Mouse (Mus musculus): ENCODE data around the gene Cfap221. TPM values are rescaled to one million over a fixed set of nuclear protein-coding genes. Genes with fewer than 3 reads are reported as not detected.

Gene Cfap221
- polyA plus RNA-seq, 1 experiment from 2014 or later: not detected

DNA sequence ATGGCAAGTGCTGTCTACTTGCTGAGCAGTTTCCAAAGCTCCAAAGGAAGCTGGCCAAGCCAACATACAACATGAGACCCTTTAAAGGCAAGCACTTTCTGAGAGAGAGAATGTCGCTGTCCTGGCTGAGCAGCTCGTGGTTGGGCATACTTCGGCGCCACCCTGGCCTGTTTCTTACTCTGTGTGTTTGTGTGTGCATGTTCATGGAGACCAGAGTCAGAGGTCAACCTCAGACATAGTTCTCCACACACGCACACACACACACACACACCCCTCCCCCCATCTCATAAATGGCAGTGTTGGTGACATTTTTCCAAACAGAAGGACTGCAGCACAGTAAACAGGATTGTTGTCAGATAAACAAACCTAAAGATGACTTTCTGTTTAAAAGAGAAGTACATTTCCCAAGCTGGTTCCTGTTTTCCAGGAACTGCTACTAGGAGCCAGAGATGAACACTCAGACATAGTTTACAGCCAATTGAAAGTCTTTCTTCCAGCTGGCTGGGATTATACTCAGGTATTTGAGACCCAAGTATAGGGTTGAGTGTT, 80.1 kb downstream of the Cfap221 start:
- peaks cover 11% of the 10 kb centered on the region for H3K4me1 ChIP-seq
- WGBS: 91% methylated on average over 5 of the region's 5 CpGs
- no peaks in the 10 kb centered on the region for H3K27me3 ChIP-seq (replicated peaks; ENCODE audit: low read depth, poor library complexity, severe bottlenecking)
- no peak for DNase-seq (ENCODE audit: low spot score)
- H3K36me3 ChIP-seq (replicated peaks): no peaks in the 10 kb centered on the region
- no peak overlapping the region for H3K27ac ChIP-seq (replicated peaks)
- H3K4me3 ChIP-seq: no peak overlapping the region
- no peaks in the 10 kb centered on the region for H3K9me3 ChIP-seq

DNA sequence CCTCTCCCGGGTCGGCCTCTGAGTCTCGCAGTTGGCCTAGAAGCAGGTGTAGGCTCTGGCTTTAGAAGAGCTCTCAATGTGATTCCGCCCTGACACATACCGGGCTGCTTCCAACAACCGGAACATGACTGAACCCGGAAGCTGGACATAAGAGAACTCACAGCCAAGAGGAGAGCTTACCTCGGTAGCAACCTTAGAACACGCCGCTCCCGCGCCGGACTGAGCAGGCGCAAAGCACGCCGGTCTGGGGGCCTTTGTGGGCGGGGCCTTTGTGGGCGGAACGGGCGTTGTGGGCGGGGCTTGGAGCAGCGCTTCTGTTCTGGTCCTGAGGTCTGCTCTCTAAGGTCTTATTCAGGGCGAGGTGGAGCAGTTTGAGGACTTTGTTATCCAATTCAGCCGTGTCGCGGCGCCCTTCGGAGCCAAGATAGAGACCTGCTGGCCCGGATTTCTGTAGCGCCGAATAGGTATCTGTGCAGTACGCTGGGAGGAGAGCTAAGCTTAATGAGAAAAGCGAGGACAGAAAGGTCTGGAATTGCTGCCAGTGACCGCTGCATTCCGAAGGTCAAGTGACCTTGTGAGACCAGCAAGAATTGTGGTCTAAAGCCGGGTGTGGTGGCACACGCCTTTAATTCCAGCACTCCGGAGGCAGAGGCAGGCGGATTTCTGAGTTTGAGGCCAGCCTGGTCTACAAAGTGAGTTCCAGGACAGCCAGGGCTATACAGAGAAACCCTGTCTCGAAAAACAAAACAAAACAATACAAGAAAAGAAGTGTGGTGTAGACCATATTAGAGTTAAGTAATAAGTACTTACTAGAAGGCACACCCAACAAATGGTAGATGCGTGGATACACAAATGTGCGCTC, 83.8 kb downstream of the Cfap221 start, which contains the start of gene Tmem177:
Gene Tmem177 (minus strand): TSS at position 256 of the 862 bp plus-strand sequence.
- whole genome bisulfite sequencing: 12% methylated on average over 42 of the region's 42 CpGs
- no peaks in the 10 kb centered on the region for H3K27me3 ChIP-seq (replicated peaks; ENCODE audit: low read depth, poor library complexity, severe bottlenecking)
- no peaks in the 10 kb centered on the region for H3K9me3 ChIP-seq
- H3K27ac ChIP-seq (replicated peaks): peak within 1 kb of the TSS; percentile 82
- peak within 1 kb of the TSS; percentile 67 for H3K4me3 ChIP-seq
- H3K4me1 ChIP-seq: peaks cover 12% of the 10 kb centered on the region
- H3K36me3 ChIP-seq (replicated peaks): peaks cover 26% of the 10 kb centered on the region
- peak; percentile 97 for DNase-seq (ENCODE audit: low spot score)

DNA sequence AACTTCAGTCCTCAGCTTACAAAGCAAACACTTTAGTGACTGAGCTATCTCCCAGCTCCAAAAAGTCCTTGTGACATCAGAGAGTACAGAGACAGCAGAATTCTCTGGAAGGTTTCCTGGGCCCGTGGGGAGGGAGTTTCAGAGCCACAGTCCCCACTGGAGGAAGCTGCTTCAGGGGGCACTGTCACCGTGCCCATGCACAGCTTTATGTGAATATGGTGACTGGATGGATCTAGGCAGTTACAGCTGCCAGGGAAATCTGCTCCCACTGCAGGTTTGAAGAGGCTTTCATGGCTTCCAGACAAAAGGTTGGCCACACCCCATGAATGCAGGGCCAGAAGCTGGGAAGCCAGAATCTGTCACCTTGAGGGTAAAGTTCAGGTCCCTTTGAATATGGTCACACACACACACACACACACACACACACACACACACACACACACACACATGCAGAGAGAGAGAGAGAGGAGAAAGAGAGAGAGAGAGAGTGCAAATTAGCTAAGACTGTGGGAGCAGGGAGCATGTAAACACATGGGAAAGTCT, 89.8 kb downstream of the Cfap221 start:
- peaks cover 26% of the 10 kb centered on the region for H3K36me3 ChIP-seq (replicated peaks)
- H3K9me3 ChIP-seq: no peaks in the 10 kb centered on the region
- DNase-seq (ENCODE audit: low spot score): no peak
- H3K27me3 ChIP-seq (replicated peaks; ENCODE audit: low read depth, poor library complexity, severe bottlenecking): no peaks in the 10 kb centered on the region
- H3K4me1 ChIP-seq: peaks cover 21% of the 10 kb centered on the region
- no peak overlapping the region for H3K4me3 ChIP-seq
- H3K27ac ChIP-seq (replicated peaks): no peak overlapping the region
- 84% methylated on average over 2 of the region's 2 CpGs for WGBS

DNA sequence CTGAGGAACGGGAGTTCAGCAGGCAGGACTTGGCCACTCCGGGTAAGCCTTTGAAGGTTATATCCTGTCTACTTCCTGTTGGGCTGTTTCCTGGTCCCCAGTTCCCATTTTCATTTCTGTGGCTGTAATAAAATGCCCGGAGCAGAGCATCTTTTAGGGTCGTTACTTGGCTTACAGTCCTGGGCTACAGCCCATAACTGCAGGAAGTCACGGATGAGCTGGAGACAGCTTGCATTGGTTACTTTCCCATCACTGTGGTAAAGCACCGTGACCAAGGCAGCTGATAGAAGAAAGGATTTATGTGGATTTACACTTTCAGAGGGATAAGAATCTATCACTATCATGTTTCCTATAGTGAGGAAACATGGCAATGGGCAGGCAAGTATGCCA, 93.8 kb downstream of the Cfap221 start:
- WGBS: 59% methylated on average over 6 of the region's 6 CpGs
- Histone ChIP-seq H3K4me1 (peaks cover 29% of the 10 kb centered on the region), H3K27ac (replicated peaks) (peak overlapping the region; percentile 16; the same call in 1 of the 2 replicates), H3K4me3 (no peak overlapping the region), H3K36me3 (replicated peaks) (no peaks in the 10 kb centered on the region; the same call in none of the 2 replicates), H3K9me3 (no peaks in the 10 kb centered on the region), H3K27me3 (replicated peaks; ENCODE audit: low read depth, poor library complexity, severe bottlenecking) (no peaks in the 10 kb centered on the region)
- no peak for DNase-seq (ENCODE audit: low spot score)

DNA sequence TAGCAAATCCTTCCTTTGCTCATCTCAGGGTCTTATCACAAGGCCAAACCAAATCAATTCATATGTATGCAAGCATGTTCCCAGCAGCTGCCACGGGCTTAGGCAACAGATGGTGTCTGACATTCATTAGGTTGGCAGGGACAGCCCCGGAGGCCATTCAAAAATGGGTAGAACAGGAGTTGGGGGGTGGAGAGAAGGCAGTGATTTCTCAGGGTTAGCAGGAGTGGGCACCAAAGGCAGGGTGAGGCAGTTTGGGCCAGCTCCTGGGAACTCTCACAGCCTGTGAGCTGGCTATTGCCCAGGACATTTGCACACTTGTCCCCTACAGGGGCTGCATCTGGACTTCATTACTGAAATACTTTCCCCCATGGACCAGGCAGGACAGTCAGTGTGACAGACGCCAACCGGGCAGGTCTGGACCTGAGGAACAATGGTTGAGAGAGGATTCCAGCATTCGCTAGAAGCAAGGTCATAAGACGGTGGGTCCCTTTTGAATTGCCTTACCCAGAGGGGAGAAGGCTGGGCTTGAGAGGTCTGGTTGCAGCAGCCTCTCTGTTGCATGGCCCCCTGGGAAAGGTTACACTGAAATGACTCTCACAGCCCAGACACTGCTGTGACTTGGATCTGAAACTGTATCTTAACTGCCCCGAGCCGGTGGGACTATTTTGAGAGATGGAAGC, 94.3 kb downstream of the Cfap221 start:
- Histone ChIP-seq H3K27me3 (replicated peaks; ENCODE audit: low read depth, poor library complexity, severe bottlenecking) (no peaks in the 10 kb centered on the region), H3K27ac (replicated peaks) (peak overlapping the region; percentile 16), H3K4me1 (peaks cover 29% of the 10 kb centered on the region), H3K36me3 (replicated peaks) (no peaks in the 10 kb centered on the region), H3K9me3 (no peaks in the 10 kb centered on the region), H3K4me3 (no peak overlapping the region)
- WGBS: 34% methylated on average over 8 of the region's 8 CpGs
- DNase-seq (ENCODE audit: low spot score): peak; percentile 37

DNA sequence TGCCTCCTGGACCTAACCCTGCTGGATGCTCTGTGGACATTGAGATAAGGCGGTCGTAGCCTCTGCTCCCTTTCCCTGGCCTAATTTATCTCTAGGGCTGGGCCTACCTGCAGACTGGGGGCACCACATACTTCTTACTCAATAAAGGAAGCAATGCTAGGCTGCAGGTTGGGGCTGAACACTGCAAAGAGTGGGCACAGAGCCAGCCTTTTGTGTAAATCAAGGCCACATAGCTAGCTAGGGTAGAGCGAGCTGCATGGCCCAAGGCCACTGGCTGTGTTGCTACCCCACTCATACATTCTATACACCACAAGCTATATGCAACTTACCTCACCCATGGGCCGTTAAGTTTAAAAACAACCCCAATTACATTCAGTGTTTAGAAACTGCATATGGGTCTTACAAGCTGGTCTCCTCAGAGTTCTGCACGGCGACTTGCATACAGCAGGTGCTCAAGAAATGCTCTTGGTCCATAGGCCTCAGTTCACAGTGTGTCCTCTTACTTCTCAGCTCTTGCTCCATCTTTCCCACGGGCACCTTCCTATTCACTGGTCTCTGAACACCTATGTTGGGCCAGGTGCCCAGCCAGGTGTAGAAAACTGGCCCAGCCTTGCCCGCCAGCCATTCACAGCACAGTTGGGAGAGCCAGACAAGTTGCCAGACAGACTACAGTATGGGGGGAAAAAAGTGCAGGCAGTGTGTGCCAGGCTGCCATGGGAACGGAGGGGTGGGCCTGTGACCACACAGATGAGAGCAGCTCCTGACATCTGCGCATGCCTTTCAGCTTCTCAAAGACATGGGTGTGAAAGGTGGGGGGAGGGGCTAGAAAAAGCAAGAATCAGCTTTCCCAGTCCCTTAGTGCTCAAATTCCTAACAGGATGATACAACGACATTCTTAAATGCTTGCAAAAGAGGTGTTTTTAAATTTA, 97.6 kb downstream of the Cfap221 start:
- 84% methylated on average over 11 of the region's 11 CpGs for WGBS
- Histone ChIP-seq H3K4me3 (no peak overlapping the region), H3K4me1 (peaks cover 26% of the 10 kb centered on the region), H3K36me3 (replicated peaks) (no peaks in the 10 kb centered on the region), H3K27me3 (replicated peaks; ENCODE audit: low read depth, poor library complexity, severe bottlenecking) (no peaks in the 10 kb centered on the region), H3K9me3 (no peaks in the 10 kb centered on the region), H3K27ac (replicated peaks) (no peak overlapping the region)
- DNase-seq (ENCODE audit: low spot score): peak; percentile 31

DNA sequence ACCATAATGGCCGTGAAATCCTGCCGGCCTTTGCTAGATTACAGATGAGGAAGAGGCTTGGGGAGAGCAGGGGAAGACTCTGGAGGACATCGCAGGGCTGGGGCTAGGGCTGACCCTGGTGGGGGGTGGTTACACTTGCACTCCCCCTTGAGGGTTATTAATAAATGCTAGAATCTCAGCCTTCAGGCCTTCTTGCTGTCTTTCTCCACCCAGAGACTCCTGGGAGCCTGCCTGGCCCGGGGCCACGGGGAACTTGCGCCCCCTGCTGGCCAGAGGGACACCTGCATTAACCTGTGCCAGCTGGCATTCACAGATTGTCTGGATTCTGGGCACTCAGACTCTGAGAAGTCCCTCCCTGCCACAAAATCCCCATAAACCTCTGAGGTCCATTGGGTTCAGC, 102.1 kb downstream of the Cfap221 start:
- no peak overlapping the region for H3K4me3 ChIP-seq
- 35% methylated on average over 6 of the region's 6 CpGs for WGBS
- H3K4me1 ChIP-seq: peaks cover 5% of the 10 kb centered on the region
- H3K27me3 ChIP-seq (replicated peaks; ENCODE audit: low read depth, poor library complexity, severe bottlenecking): no peaks in the 10 kb centered on the region
- peak; percentile 83 for DNase-seq (ENCODE audit: low spot score)
- no peak overlapping the region for H3K27ac ChIP-seq (replicated peaks)
- no peaks in the 10 kb centered on the region for H3K36me3 ChIP-seq (replicated peaks)
- H3K9me3 ChIP-seq: no peaks in the 10 kb centered on the region

DNA sequence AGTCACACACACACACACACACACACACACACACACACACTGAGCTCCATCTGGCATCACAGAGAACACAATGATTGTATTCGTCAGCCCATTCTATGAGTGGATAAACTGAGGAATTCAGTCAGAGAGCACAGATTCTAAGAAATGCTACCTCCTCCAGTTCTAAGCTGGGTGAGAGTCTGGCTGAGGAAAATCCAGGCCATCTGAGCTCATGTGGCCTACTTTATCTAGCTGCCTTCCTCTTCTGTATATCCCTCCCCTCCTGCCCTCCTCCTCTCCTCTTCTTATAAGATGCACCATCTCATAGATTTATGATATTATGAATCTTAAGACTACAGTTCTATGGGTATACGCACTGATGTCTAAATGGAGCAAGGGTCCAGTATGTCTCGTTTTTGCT, 103.4 kb downstream of the Cfap221 start:
- 88% methylated on average over 3 of the region's 3 CpGs for WGBS
- Histone ChIP-seq H3K4me3 (no peak overlapping the region), H3K4me1 (no peaks in the 10 kb centered on the region; the same call in none of the 2 replicates), H3K9me3 (no peaks in the 10 kb centered on the region), H3K27ac (replicated peaks) (no peak overlapping the region), H3K27me3 (replicated peaks; ENCODE audit: low read depth, poor library complexity, severe bottlenecking) (no peaks in the 10 kb centered on the region), H3K36me3 (replicated peaks) (no peaks in the 10 kb centered on the region)
- DNase-seq (ENCODE audit: low spot score): no peak

DNA sequence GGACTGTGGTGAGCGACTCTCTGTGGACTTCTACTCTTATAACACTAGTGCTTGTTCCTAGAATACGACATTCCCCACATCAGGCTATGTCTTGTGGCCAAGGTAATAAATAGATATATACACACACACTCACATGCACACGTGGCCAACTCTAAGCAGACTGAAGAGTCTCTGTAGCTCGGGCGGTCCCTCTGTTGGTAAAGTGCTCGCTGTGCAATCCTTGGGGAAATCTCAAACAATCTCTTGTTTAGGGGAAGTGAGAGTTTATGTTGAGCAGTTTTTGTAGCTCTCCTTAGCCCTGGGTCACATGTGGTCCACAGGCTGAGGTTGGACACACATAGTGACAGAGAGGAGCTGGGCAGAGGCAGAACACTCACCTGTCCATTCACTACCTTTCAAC, 104.1 kb downstream of the Cfap221 start:
- H3K9me3 ChIP-seq: no peaks in the 10 kb centered on the region
- H3K36me3 ChIP-seq (replicated peaks): no peaks in the 10 kb centered on the region
- no peak for DNase-seq (ENCODE audit: low spot score)
- no peaks in the 10 kb centered on the region; the same call in none of the 2 replicates for H3K4me1 ChIP-seq
- H3K27ac ChIP-seq (replicated peaks): no peak overlapping the region
- WGBS: 79% methylated on average over 6 of the region's 6 CpGs
- no peaks in the 10 kb centered on the region for H3K27me3 ChIP-seq (replicated peaks; ENCODE audit: low read depth, poor library complexity, severe bottlenecking)
- no peak overlapping the region for H3K4me3 ChIP-seq

DNA sequence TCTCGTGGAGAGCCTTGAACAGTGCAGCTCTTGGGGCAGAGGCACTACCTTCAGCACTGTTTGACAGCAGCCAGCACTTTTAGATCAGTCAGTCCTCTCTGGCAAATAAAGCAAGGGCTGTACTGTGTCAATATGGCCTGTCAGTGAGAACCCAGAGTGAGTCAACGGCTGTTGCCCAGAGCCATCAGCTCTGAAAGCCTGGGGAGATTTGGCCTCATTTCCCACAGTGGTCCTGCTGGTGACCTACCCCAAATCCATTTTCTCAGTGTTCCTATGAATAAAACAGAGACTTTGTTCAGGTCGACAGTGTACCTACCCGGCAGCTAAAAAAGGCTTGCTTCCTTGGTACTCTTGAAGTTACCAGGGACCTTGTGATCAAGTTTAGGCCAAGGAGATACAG, 105.2 kb downstream of the Cfap221 start:
- Histone ChIP-seq H3K4me3 (no peak overlapping the region), H3K27ac (replicated peaks) (no peak overlapping the region), H3K4me1 (peaks cover under 1% of the 10 kb centered on the region), H3K27me3 (replicated peaks; ENCODE audit: low read depth, poor library complexity, severe bottlenecking) (no peaks in the 10 kb centered on the region), H3K36me3 (replicated peaks) (no peaks in the 10 kb centered on the region), H3K9me3 (no peaks in the 10 kb centered on the region)
- WGBS: 82% methylated on average over 4 of the region's 4 CpGs
- no peak for DNase-seq (ENCODE audit: low spot score)

DNA sequence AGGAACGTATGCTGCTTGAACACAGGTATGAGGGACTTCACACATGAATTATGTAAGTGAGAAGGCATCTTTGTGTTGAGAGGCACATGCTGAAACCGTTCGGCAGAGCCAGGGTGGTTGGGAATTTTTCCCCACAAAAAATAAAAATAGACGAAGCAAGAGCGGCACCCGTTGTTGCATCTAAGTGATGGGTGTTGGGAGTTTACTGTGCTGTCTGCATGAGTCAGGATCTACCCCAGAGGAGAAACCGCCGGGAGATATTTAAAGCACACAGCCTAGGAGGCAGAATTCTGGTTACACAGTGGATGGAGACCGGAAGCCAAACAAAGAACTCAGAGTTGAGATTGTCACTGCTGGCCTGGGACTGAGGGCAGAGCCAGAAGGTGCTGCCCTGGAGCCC, 105.9 kb downstream of the Cfap221 start:
- no peak for DNase-seq (ENCODE audit: low spot score)
- WGBS: 89% methylated on average over 9 of the region's 9 CpGs

DNA sequence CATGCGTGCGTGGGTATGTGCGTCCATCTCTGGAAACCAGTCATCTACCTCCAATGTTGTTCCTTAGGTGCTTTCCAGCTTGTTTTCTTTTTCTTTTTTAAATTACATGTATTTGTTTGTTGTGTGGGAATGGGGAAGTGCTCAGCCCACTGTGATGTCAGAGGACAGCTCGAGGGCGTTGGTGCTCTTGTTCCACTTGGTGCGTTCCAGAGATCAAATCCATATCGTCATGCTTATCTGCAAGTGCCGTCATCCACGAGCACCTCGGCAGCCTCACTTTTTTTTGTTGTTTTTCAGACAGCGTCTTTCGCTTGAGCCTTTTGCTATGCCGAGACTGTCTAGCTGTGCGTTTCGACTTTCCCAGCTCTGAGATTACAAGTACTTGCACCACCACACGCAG, 107.7 kb downstream of the Cfap221 start:
- no peak for DNase-seq (ENCODE audit: low spot score)
- no peaks in the 10 kb centered on the region for H3K36me3 ChIP-seq (replicated peaks)
- no peaks in the 10 kb centered on the region for H3K27me3 ChIP-seq (replicated peaks; ENCODE audit: low read depth, poor library complexity, severe bottlenecking)
- H3K9me3 ChIP-seq: no peaks in the 10 kb centered on the region
- 86% methylated on average over 16 of the region's 16 CpGs for WGBS
- no peak overlapping the region for H3K27ac ChIP-seq (replicated peaks)
- peaks cover 19% of the 10 kb centered on the region for H3K4me1 ChIP-seq
- H3K4me3 ChIP-seq: no peak overlapping the region

More for the DNA sequence above, 105.9 kb downstream of the Cfap221 start:
- Histone ChIP-seq H3K4me1 (peaks cover 6% of the 10 kb centered on the region), H3K4me3 (no peak overlapping the region), H3K27ac (replicated peaks) (no peak overlapping the region), H3K9me3 (no peaks in the 10 kb centered on the region), H3K36me3 (replicated peaks) (no peaks in the 10 kb centered on the region), H3K27me3 (replicated peaks; ENCODE audit: low read depth, poor library complexity, severe bottlenecking) (no peaks in the 10 kb centered on the region)

Measured in embryonic facial prominence, embryonic 10.5 days (tissue).